12 mouse cellular contexts compared by ENCODE assay signal in genomic region chr4:40837008-40837407, GRCm38 (mm10). TPM values are rescaled to one million over a fixed set of nuclear protein-coding genes. Genes with fewer than 3 reads are reported as not detected.
A peak's percentile ranks its signal among the peaks of the same experiment; 100 is the strongest.
DNase-seq lines count a peak whose midpoint lies in the region; ATAC-seq lines count a peak whose summit lies in the region.
"Had no signal": no experiment of that assay in that cellular context is flagged by ENCODE, and none has a peak within 500 bp of the region (broad histone marks: within the 10 kb centered on the region; RNA-seq: fewer than 3 reads in every experiment).

No protein-coding gene starts in this region.

- no peaks in the 10 kb centered on the region for H3K36me3 ChIP-seq in embryonic facial prominence, embryonic 12.5 days
- 0 out of 2 replicates have a peak, but pooled peaks cover 5% of the 10 kb centered on the region for H3K36me3 ChIP-seq in embryonic facial prominence, embryonic 10.5 days (replicated peaks)
- no peaks in the 10 kb centered on the region for H3K36me3 ChIP-seq in kidney, embryonic 16.5 days (ENCODE audit: insufficient read depth, low read length)
- no peaks in the 10 kb centered on the region for H3K36me3 ChIP-seq in embryonic facial prominence, embryonic 13.5 days
- H3K36me3 ChIP-seq in liver, embryonic 12.5 days = peaks cover 33% of the 10 kb centered on the region
- H3K36me3 ChIP-seq: midbrain, embryonic 12.5 days had no signal

- peaks cover 19% of the 10 kb centered on the region for H3K4me1 ChIP-seq in embryonic facial prominence, embryonic 12.5 days
- peaks cover 10% of the 10 kb centered on the region for H3K4me1 ChIP-seq in embryonic facial prominence, embryonic 10.5 days
- H3K4me1 ChIP-seq in kidney, embryonic 16.5 days (ENCODE audit: insufficient read depth, low read length) = peaks cover 22% of the 10 kb centered on the region
- H3K4me1 ChIP-seq in embryonic facial prominence, embryonic 13.5 days = peaks cover 18% of the 10 kb centered on the region
- H3K4me1 ChIP-seq in liver, embryonic 12.5 days = peaks cover 64% of the 10 kb centered on the region

- 73% methylated on average over 3 of the region's 3 CpGs for WGBS in embryonic facial prominence, embryonic 12.5 days
- 87% methylated on average over 3 of the region's 3 CpGs for WGBS in embryonic facial prominence, embryonic 10.5 days
- 59% methylated on average over 3 of the region's 3 CpGs for WGBS in kidney, embryonic 16.5 days
- WGBS in embryonic facial prominence, embryonic 13.5 days = 62% methylated on average over 3 of the region's 3 CpGs
- 74% methylated on average over 3 of the region's 3 CpGs for WGBS in liver, embryonic 12.5 days (ENCODE audit: insufficient replicate concordance)

- H3K27ac ChIP-seq in embryonic facial prominence, embryonic 12.5 days = peak overlapping the region; percentile 65
- no peak overlapping the region for H3K27ac ChIP-seq in embryonic facial prominence, embryonic 10.5 days (replicated peaks)
- H3K27ac ChIP-seq in kidney, embryonic 16.5 days (ENCODE audit: low read length) = peak overlapping the region; percentile 66
- peak overlapping the region; percentile 81 for H3K27ac ChIP-seq in embryonic facial prominence, embryonic 13.5 days
- peak overlapping the region; percentile 49 for H3K27ac ChIP-seq in liver, embryonic 12.5 days
- H3K27ac ChIP-seq: left cerebral cortex, adult 2 months; midbrain, embryonic 12.5 days had no signal

- no peaks in the 10 kb centered on the region for H3K9me3 ChIP-seq in embryonic facial prominence, embryonic 12.5 days
- no peaks in the 10 kb centered on the region for H3K9me3 ChIP-seq in embryonic facial prominence, embryonic 10.5 days
- H3K9me3 ChIP-seq in kidney, embryonic 16.5 days (ENCODE audit: low read length) = no peaks in the 10 kb centered on the region
- no peaks in the 10 kb centered on the region for H3K9me3 ChIP-seq in embryonic facial prominence, embryonic 13.5 days
- no peaks in the 10 kb centered on the region for H3K9me3 ChIP-seq in liver, embryonic 12.5 days (replicated peaks)
- H3K9me3 ChIP-seq: G1E; midbrain, embryonic 12.5 days had no signal

- ATAC-seq in embryonic facial prominence, embryonic 12.5 days (ENCODE audit: insufficient number of reproducible peaks, insufficient read depth, low FRiP score, low TSS enrichment) = no peak
- ATAC-seq in kidney, embryonic 16.5 days (ENCODE audit: low FRiP score, low TSS enrichment) = peak; percentile 50; the same call in 1 of the 2 replicates
- ATAC-seq in embryonic facial prominence, embryonic 13.5 days (ENCODE audit: insufficient number of reproducible peaks, insufficient read depth, low FRiP score, low TSS enrichment, low read depth) = no peak
- no peak for ATAC-seq in liver, embryonic 12.5 days
- ATAC-seq in megakaryocyte progenitor cell, adult 5-6 weeks (replicated peaks; ENCODE audit: poor library complexity) = no peak

- no peak overlapping the region for H3K9ac ChIP-seq in embryonic facial prominence, embryonic 12.5 days
- H3K9ac ChIP-seq in kidney, embryonic 16.5 days (replicated peaks; ENCODE audit: low read length) = no peak overlapping the region
- H3K9ac ChIP-seq in embryonic facial prominence, embryonic 13.5 days = no peak overlapping the region
- H3K9ac ChIP-seq in liver, embryonic 12.5 days = no peak overlapping the region
- H3K9ac ChIP-seq: midbrain, embryonic 12.5 days had no signal

- no peak overlapping the region for H3K4me2 ChIP-seq in embryonic facial prominence, embryonic 12.5 days (replicated peaks)
- H3K4me2 ChIP-seq in kidney, embryonic 16.5 days (replicated peaks; ENCODE audit: low read depth, low read length) = no peak overlapping the region
- H3K4me2 ChIP-seq in embryonic facial prominence, embryonic 13.5 days = peak overlapping the region; percentile 34
- peak overlapping the region; percentile 14; the same call in 1 of the 2 replicates for H3K4me2 ChIP-seq in liver, embryonic 12.5 days
- H3K4me2 ChIP-seq: midbrain, embryonic 12.5 days had no signal

- no peak for DNase-seq in embryonic facial prominence, embryonic 10.5 days (ENCODE audit: low spot score)
- DNase-seq in kidney, adult 8-10 months = no peak
- no peak for DNase-seq in urinary bladder, postnatal 4 days (ENCODE audit: low spot score in 2 of 2)
- DNase-seq: thymus, postnatal 36 days had no signal

- H3K27me3 ChIP-seq in embryonic facial prominence, embryonic 12.5 days = no peaks in the 10 kb centered on the region
- no peaks in the 10 kb centered on the region for H3K27me3 ChIP-seq in embryonic facial prominence, embryonic 10.5 days (replicated peaks; ENCODE audit: low read depth, poor library complexity, severe bottlenecking)
- H3K27me3 ChIP-seq in kidney, embryonic 16.5 days (ENCODE audit: insufficient read depth, low read length) = no peaks in the 10 kb centered on the region
- H3K27me3 ChIP-seq in embryonic facial prominence, embryonic 13.5 days = no peaks in the 10 kb centered on the region
- H3K27me3 ChIP-seq in liver, embryonic 12.5 days (replicated peaks) = no peaks in the 10 kb centered on the region
- H3K27me3 ChIP-seq: midbrain, embryonic 12.5 days had no signal

- no peak overlapping the region for H3K4me3 ChIP-seq in embryonic facial prominence, embryonic 12.5 days
- no peak overlapping the region for H3K4me3 ChIP-seq in embryonic facial prominence, embryonic 10.5 days
- H3K4me3 ChIP-seq in kidney, embryonic 16.5 days (ENCODE audit: low read length) = no peak overlapping the region
- no peak overlapping the region for H3K4me3 ChIP-seq in embryonic facial prominence, embryonic 13.5 days
- H3K4me3 ChIP-seq in liver, embryonic 12.5 days = no peak overlapping the region
- H3K4me3 ChIP-seq: left cerebral cortex, adult 2 months; midbrain, embryonic 12.5 days had no signal

RNA-seq across cellular contexts. Expression of gene B4galt1, which starts 16.8 kb away (rescaled TPM):
- 34.4 and 37.9 TPM in 2 replicates for polyA plus RNA-seq in embryonic facial prominence, embryonic 12.5 days (2016; fragmentation: Nextera tagmentation; extraction: Ambion mirVana)
- polyA plus RNA-seq in embryonic facial prominence, embryonic 10.5 days (2016; fragmentation: Nextera tagmentation; extraction: Ambion mirVana) = 23.8 and 24.7 TPM in 2 replicates
- 47.5 and 48.0 TPM in 2 replicates for polyA plus RNA-seq in kidney, embryonic 16.5 days (2015; fragmentation: Nextera tagmentation; extraction: Ambion mirVana)
- 39.7 and 39.9 TPM in 2 replicates for polyA plus RNA-seq in embryonic facial prominence, embryonic 13.5 days (2015; fragmentation: Nextera tagmentation; extraction: Ambion mirVana)
- polyA plus RNA-seq in liver, embryonic 12.5 days (2016; fragmentation: Nextera tagmentation; extraction: Ambion mirVana) = 39.6 and 40.0 TPM in 2 replicates
- total RNA-seq in megakaryocyte progenitor cell, adult 5-6 weeks (2015) = 69.8 and 71.5 TPM in 2 replicates
- 41.2 and 46.5 TPM in 2 replicates for total RNA-seq in megakaryocyte progenitor cell, adult 5-6 weeks (2017)

Comparison
In these comparisons a context has a peak if more than half of its experiments do, and no peak if none do; other contexts are left out.
1. H3K4me2 ChIP-seq: peak in embryonic facial prominence, embryonic 13.5 days (single experiment) and liver, embryonic 12.5 days (single experiment); none in embryonic facial prominence, embryonic 12.5 days (single experiment) and kidney, embryonic 16.5 days (single experiment).